Mouse (Mus musculus) limb, embryonic 14.5 days (tissue): ENCODE data around the gene Ldah. TPM values are rescaled to one million over a fixed set of nuclear protein-coding genes. Genes with fewer than 3 reads are reported as not detected.
"Not testable (repeated sequence)": the region's sequence is repeated elsewhere in the genome, so short reads cannot be mapped to it uniquely, and the experiment has no call there.

Experiments
- ATAC-seq: fragments of 200-750 bp; cut with Nextera tagmentation; 2 replicates; pipeline ENCODE4 v1.8.0; 2017; ENCODE audit warnings: low read depth, moderate number of reproducible peaks, moderate TSS enrichment; ENCODE audit not compliant: low FRiP score
- DNase-seq: peaks from one replicate; pipeline ENCODE4 v3.0.0-alpha.2; 2015; ENCODE audit warnings: low spot score
- H3K27ac ChIP-seq: fragments of 300-500 bp; sonication (generic); replicated peaks from 2 replicates; pipeline ENCODE4 v1.5.1; 2014; ENCODE audit warnings: low read depth, mild to moderate bottlenecking, low read length, moderate library complexity, mixed read lengths
- H3K27me3 ChIP-seq: fragments of 300-500 bp; sonication (generic); 2 replicates; pipeline ENCODE4 v1.6.1; 2014; ENCODE audit warnings: low read length, mixed read lengths; ENCODE audit not compliant: control insufficient read depth, insufficient read depth
- H3K36me3 ChIP-seq: fragments of 300-500 bp; sonication (generic); 2 replicates; pipeline ENCODE4 v1.6.1; 2014; ENCODE audit warnings: mild to moderate bottlenecking, low read length, moderate library complexity, mixed read lengths; ENCODE audit not compliant: control insufficient read depth, insufficient read depth
- H3K4me1 ChIP-seq: fragments of 300-500 bp; sonication (generic); 2 replicates; pipeline ENCODE4 v1.6.1; 2014; ENCODE audit warnings: antibody characterized with exemption, low read length, mixed read lengths; ENCODE audit not compliant: control insufficient read depth, insufficient read depth
- H3K4me2 ChIP-seq: fragments of 300-500 bp; sonication (generic); replicated peaks from 2 replicates; pipeline ENCODE4 v1.6.1; 2014; ENCODE audit warnings: low read depth, mild to moderate bottlenecking, low read length, moderate library complexity; ENCODE audit not compliant: severe bottlenecking
- H3K4me3 ChIP-seq: fragments of 300-500 bp; sonication (generic); replicated peaks from 2 replicates; pipeline ENCODE4 v1.5.1; 2014; ENCODE audit warnings: low read length
- H3K9ac ChIP-seq: fragments of 300-500 bp; sonication (generic); 2 replicates; pipeline ENCODE4 v1.6.1; 2014; ENCODE audit warnings: mild to moderate bottlenecking, low read depth, low read length, moderate library complexity; ENCODE audit not compliant: severe bottlenecking
- H3K9me3 ChIP-seq: fragments of 300-500 bp; sonication (generic); 2 replicates; pipeline ENCODE4 v1.6.1; 2016; ENCODE audit warnings: low read length; ENCODE audit not compliant: control insufficient read depth
- POLR2A ChIP-seq: fragments of 200-500 bp; IDR thresholded peaks from 2 replicates; pipeline ENCODE4 v1.8.0; 2012; ENCODE audit warnings: inconsistent platforms, mild to moderate bottlenecking, moderate library complexity, borderline replicate concordance; ENCODE audit not compliant: insufficient read depth, insufficient read length; ENCODE audit errors: extremely low read depth
- WGBS: fragments of 180-500 bp; shearing (Covaris S2); extraction: QIAGEN DNeasy Blood & Tissue Kit; methylation state at CpG from one replicate; pipeline ENCODE4 v1.1.7; 2014; 5-methylcytosine and 5-hydroxymethylcytosine counted together
- polyA plus RNA-seq, 2 experiments: library from polyadenylated mRNA; depleted of rRNA in 1 of 2; stranded (reverse) in 1 of 2; unstranded in 1 of 2; fragments of >200 nt; fragmentation: Nextera tagmentation in 1 of 2; extraction: Ambion mirVana in 1 of 2; gene quantifications; 2 replicates each; pipeline versions ENCODE4 v1.2.1 to v1.2.3; 2012 to 2014

The Ldah gene
- polyA plus RNA-seq (2012; rRNA removed) (36.0 and 36.5 TPM in 2 replicates), polyA plus RNA-seq (2014; fragmentation: Nextera tagmentation; extraction: Ambion mirVana) (40.1 and 51.4 TPM in 2 replicates)

GRCm38 (mm10) chr12:8207978-8208403 is at the start of gene Ldah:
Gene Ldah (plus strand): TSS chr12:8208107.
- no peak for TF ChIP-seq POLR2A
- no peaks in the 10 kb centered on the region for H3K27me3 ChIP-seq
- ATAC-seq (peak; percentile 97), DNase-seq (peak; percentile 83)
- H3K4me3 ChIP-seq = peak within 1 kb of the TSS; percentile 81
- H3K27ac ChIP-seq = no peak within 1 kb of the TSS
- peak within 1 kb of the TSS; percentile 71 for H3K4me2 ChIP-seq
- 0 out of 2 replicates have a peak, but pooled peaks cover 2% of the 10 kb centered on the region for H3K4me1 ChIP-seq
- peak within 1 kb of the TSS; percentile 84 for H3K9ac ChIP-seq
- H3K9me3 ChIP-seq = peaks cover 7% of the 10 kb centered on the region; the same call in 1 of the 2 replicates
- H3K36me3 ChIP-seq = no peaks in the 10 kb centered on the region
- 1% methylated on average over 33 of the region's 34 CpGs for whole genome bisulfite sequencing

- no peaks in the 10 kb centered on the region for H3K36me3 ChIP-seq
- H3K27me3 ChIP-seq = no peaks in the 10 kb centered on the region
- H3K9ac ChIP-seq = no peak overlapping the region
- no peak for ATAC-seq
- no peak for TF ChIP-seq POLR2A
- no peak overlapping the region for H3K4me3 ChIP-seq
- H3K4me2 ChIP-seq = no peak overlapping the region
- H3K27ac ChIP-seq = no peak overlapping the region
- DNase-seq = no peak
- 69% methylated on average over 2 of the region's 2 CpGs for WGBS
- H3K9me3 ChIP-seq = no peaks in the 10 kb centered on the region
- H3K4me1 ChIP-seq = no peaks in the 10 kb centered on the region
Measured at GRCm38 (mm10) chr12:8167743-8168142, 40.2 kb upstream of the Ldah start.

- ATAC-seq (no peak), DNase-seq (no peak)
- no peaks in the 10 kb centered on the region for H3K9me3 ChIP-seq
- H3K9ac ChIP-seq = no peak overlapping the region
- H3K4me2 ChIP-seq = no peak overlapping the region
- no peaks in the 10 kb centered on the region for H3K36me3 ChIP-seq
- H3K27me3 ChIP-seq = no peaks in the 10 kb centered on the region
- TF ChIP-seq POLR2A = no peak
- WGBS = 24% methylated on average over 6 of the region's 6 CpGs
- no peaks in the 10 kb centered on the region for H3K4me1 ChIP-seq
- H3K27ac ChIP-seq = no peak overlapping the region
- no peak overlapping the region for H3K4me3 ChIP-seq
Measured at GRCm38 (mm10) chr12:8180921-8181320, 27.0 kb upstream of the Ldah start.

GRCm38 (mm10) chr12:8181744-8182143 is 26.2 kb upstream of the Ldah start:
- H3K36me3 ChIP-seq = no peaks in the 10 kb centered on the region
- no peak for ATAC-seq

GRCm38 (mm10) chr12:8184518-8184917 is 23.4 kb upstream of the Ldah start:
- no peak for ATAC-seq
- Histone ChIP-seq H3K9ac (no peak overlapping the region), H3K9me3 (no peaks in the 10 kb centered on the region), H3K27ac (no peak overlapping the region), H3K27me3 (no peaks in the 10 kb centered on the region), H3K4me3 (no peak overlapping the region), H3K4me2 (no peak overlapping the region), H3K4me1 (no peaks in the 10 kb centered on the region), H3K36me3 (no peaks in the 10 kb centered on the region)
- no peak for TF ChIP-seq POLR2A
- DNase-seq = no peak

More at GRCm38 (mm10) chr12:8181744-8182143, 26.2 kb upstream of the Ldah start:
- TF ChIP-seq POLR2A = no peak
- Histone ChIP-seq H3K4me3 (no peak overlapping the region), H3K27me3 (no peaks in the 10 kb centered on the region), H3K9me3 (no peaks in the 10 kb centered on the region), H3K4me1 (no peaks in the 10 kb centered on the region), H3K27ac (no peak overlapping the region), H3K9ac (no peak overlapping the region), H3K4me2 (no peak overlapping the region)
- DNase-seq = no peak

- Histone ChIP-seq H3K4me3 (no peak overlapping the region), H3K9ac (no peak overlapping the region), H3K36me3 (no peaks in the 10 kb centered on the region), H3K27me3 (no peaks in the 10 kb centered on the region), H3K9me3 (no peaks in the 10 kb centered on the region), H3K27ac (no peak overlapping the region), H3K4me2 (no peak overlapping the region), H3K4me1 (no peaks in the 10 kb centered on the region)
- DNase-seq (no peak), ATAC-seq (no peak)
- TF ChIP-seq POLR2A = no peak
Measured at GRCm38 (mm10) chr12:8188161-8188560, 19.7 kb upstream of the Ldah start.

GRCm38 (mm10) chr12:8188796-8189535 is 18.9 kb upstream of the Ldah start:
- 83% methylated on average over 15 of the region's 15 CpGs for WGBS
- H3K9ac ChIP-seq, H3K4me1 ChIP-seq, H3K4me2 ChIP-seq, H3K27ac ChIP-seq, H3K9me3 ChIP-seq, ATAC-seq, H3K36me3 ChIP-seq, DNase-seq, H3K27me3 ChIP-seq, H3K4me3 ChIP-seq: not testable (repeated sequence)
